Mouse (Mus musculus) spleen, embryonic (tissue): ENCODE data around the gene Hexa.

Experiments used
- CTCF ChIA-PET: fragments of 350-600 bp; sonication (Branson Sonifier 250); formaldehyde crosslinking; loops from one replicate; lab custom pipeline; 2022; lab: Charles Lee

Gene Hexa

DNA sequence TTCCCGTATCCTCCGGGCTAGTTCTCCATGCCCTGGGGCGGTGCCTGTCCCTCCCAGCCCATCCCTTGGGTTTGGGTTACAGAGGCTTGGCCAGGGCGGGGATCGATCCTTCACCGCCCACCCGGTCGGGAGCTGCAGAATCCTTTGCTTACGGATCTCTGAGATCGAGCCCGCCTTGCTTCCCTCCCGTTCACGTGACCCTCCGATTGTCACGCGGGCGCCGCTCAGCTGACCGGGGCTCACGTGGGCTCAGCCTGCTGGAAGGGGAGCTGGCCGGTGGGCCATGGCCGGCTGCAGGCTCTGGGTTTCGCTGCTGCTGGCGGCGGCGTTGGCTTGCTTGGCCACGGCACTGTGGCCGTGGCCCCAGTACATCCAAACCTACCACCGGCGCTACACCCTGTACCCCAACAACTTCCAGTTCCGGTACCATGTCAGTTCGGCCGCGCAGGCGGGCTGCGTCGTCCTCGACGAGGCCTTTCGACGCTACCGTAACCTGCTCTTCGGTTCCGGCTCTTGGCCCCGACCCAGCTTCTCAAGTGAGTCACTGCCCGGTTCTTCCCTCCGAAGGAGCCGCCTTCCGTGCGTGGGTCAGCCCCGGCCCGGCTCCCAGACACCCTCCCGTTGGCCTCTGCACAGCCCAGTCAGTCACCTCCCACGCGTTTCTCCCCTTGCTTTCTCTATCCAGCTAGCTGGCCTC, at the start of gene Hexa, which contains the start of gene Tmem202:
Gene Hexa (plus strand): TSS at position 100 of the 697 bp plus-strand sequence.
Gene Tmem202 (minus strand): TSS at position 407 of the 697 bp plus-strand sequence.
- CTCF ChIA-PET = no interaction called here

DNA sequence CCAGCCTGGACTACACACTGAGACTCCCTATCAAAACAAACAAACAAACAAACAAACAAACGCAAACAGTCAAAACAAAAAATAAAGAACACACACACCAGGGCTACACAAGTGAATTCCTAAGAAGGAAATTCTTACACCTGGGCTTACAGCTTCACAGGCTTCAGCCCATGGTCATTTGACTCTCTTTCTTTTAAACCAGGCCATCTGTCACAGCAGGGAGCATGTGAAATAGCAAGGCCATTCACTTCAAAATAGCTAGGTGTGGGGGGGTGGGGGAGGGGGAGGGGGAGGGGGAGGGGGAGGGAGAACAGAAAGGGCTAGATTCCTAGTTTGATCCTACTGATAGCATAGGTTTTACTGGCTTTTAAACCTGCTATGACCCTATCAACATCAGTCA, 31.2 kb upstream of the Hexa start:
- CTCF ChIA-PET = no interaction called here

DNA sequence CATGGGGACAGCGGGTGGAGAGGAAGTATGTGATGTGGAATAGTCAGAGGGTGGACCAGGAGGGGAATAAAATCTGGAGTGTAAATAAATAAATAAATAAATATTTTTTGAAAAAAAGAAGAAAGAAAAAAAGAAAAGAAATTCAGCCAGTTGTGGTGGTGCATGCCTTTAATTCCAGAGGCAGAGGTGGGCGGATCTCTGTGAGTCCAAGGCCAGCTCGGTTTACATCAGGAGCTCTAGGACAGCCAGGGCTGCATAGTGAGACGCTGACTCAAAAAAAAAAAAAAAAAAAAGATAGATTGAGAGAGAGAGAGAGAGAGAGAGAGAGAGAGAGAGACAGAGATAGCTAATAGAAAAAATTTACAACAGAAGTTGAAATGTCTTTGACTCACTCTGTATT, 27.0 kb upstream of the Hexa start:
- CTCF ChIA-PET = no interaction called here

DNA sequence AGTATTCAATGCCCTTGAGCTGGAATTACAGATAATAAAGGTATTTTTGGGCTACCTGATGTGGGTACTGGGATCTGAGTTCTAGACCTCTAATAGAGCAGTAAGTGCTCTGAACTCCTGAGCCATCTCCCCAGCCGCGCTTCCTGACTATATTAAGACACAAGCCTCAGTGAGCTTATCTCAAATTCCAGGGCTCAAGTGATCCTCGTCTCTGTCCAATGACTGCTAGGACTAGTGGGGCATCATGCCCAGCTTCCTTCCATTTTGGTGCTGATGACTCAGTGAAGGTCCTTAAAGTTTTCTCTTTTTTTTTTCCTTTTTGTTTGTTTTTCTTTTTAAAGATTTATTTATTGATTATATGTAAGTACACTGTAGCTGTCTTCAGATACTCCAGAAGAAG, 24.3 kb upstream of the Hexa start:
- CTCF ChIA-PET = interaction anchor here (0.6 kb wide), 1 partner anchor 52 kb away, joined by 3 read pairs; no protein-coding TSS in a partner anchor

DNA sequence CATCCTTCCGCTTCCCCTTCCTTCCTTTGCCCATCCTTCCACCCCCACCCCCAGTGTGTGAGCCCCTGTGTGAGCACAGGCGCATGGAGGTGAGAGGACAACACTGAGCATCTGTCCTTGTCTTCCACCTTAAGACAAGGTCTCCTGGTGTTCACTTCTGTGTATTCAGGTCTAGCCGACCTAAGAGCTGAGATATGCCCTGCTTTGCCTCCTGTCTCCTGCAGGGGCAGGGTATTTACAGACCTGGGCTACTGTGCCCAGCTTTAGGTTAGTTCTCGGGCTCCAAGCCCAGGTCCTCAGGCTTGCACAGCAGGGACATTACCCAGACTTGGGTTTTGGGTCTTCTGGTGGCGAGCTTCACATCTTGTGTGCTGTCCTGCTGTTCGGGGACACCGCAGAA, 22.2 kb upstream of the Hexa start:
- CTCF ChIA-PET = no interaction called here

DNA sequence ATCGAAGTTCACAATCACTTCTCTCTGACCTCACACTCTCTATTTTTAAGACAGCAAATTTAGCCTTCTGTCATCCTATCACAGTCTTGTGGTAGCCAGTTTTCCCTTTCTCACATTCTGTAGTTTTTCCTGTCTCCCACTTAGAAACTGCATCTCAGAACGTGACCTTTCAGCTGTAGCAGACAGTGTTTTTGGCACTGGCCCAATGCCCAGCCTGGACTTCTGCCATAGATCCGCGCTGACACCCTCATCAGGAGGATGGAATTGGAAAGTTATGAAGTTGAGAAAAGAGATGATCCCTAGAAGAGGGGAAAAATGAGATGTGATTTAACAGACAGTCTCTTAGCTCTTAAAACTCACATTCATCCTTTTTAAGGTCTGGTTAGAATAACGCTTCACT, 20.4 kb upstream of the Hexa start:
- CTCF ChIA-PET = no interaction called here

DNA sequence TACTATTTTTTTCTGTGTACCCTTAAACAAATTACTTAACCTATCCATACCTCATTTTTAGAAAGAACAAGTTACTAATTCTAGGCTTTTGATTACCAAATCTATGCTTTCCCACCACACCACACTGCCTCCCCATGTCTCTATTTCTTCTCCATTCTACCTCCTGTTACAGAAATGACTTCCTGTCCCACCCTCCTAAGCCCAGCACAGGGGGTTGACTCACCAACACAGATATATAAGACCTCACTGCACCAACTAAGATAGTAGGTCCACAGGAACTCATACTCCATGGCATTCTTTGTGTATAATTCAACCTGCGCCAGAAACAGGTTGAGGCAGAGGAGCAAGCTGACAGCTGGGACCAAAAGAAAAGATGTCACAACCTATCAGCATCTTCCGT, 19.9 kb upstream of the Hexa start:
- CTCF ChIA-PET = no interaction called here

DNA sequence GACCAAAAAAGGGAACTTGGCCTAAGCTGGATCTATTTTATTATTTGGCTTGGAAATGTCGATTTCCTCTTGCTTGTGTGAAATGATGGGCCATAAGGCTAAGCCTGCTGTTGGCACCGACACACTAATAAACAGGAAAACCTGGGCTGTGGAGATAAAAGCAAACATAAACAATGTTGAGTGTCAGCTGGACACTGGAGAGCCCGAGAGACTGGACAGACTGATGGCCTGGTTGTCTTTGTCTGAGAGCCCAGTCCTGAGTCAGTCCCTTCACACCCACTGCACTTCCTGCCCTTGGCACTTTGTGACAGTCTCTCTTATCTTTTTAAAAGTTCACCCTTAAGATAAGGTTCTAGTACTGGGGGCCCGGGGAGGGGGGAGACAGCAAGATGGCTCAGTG, 16.4 kb upstream of the Hexa start:
- CTCF ChIA-PET = no interaction called here

DNA sequence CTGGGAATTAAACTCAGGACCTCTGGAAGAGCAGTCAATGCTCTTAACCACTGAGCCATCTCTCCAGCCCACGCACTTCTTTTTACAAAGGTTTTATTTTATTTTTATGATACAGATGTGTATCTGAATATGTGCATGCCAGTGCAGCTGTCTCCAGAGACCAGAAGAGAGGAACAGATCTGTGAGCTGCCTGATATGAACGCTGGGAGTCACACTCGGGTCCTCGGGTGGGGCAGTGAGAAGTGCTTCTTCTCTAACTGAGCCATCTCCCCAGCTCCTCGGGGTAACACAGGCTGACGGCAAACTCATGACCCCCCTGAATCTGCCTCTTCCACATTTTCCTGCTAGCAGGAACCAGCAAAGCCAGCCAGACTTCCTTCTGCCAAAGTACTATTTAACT, 12.6 kb upstream of the Hexa start:
- CTCF ChIA-PET = no interaction called here

DNA sequence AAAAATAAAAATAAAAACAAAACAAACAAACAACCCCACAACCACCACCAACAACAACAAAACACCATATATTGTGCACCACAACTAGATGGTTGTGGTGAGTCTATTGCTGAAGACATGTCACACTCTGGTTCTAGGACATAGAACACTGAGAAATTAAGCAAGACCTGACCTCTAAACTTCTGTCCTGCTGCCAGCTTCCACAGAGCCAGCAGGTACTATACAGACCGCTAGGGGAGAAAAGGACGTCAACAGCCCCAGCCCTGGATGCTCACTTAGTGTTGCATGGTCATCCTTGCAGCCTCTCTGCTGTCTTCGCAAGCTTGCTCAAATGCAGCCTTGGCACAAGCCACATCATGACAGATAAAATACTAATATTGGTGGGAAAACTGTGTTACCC, 11.8 kb upstream of the Hexa start:
- CTCF ChIA-PET = no interaction called here

DNA sequence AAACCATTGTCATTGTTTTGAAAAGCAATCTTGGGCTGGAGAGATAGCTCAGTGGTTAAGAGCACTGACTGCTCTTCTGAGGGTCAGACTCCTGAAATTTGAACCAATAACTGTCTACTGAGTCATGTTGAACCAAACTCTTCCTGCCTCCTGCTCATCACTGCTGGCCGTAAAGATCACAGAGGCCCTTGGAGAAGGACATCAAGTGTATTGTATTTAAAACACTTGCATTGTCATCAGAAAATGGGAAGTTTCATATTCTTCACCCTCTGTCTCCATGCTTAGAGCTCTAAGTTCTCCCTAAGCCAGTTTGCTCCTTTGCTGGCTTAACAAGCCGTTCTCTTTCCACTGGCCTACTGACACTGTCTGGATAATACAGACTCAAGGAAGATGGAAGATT, 11.1 kb upstream of the Hexa start:
- CTCF ChIA-PET = no interaction called here

DNA sequence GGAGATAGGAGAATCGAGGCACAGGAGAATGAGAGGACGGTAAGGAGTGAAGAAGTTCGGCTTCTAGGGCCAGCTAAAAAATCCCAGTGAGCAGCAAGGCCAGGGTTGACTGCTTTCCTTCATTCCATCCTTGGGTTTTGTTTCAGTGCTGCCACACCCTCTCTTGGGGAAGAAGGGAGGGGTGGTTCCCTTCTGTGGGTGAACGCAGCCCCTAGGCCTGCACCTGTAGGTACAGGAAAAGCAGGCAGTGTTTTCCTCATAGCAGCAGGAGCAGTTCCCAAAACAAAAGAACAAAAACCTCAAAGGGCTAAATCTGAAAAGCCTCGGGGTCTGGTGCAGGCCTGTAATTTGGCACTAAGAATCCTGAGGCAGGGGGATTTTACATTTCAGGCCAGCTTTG, 7.7 kb upstream of the Hexa start:
- CTCF ChIA-PET = no interaction called here

DNA sequence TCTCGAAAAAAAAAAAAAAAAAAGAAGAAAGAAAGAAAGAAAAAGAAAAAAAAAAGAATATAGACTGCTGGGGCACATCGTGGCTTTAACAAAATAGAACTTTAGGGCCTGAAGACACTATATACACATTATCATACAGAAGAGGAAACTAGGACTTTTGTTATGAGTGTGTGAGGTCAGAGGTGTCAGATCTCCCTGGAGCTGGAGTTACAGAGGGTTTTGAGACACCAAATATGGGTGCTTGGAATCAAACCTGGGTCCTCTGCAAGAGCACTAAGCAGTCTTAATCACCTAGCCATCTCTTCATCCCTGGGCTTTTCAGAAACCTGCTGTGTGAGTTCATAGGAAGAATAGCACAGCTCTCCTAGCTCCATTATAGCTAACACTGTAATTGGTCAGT, 5.9 kb upstream of the Hexa start:
- CTCF ChIA-PET = no interaction called here

DNA sequence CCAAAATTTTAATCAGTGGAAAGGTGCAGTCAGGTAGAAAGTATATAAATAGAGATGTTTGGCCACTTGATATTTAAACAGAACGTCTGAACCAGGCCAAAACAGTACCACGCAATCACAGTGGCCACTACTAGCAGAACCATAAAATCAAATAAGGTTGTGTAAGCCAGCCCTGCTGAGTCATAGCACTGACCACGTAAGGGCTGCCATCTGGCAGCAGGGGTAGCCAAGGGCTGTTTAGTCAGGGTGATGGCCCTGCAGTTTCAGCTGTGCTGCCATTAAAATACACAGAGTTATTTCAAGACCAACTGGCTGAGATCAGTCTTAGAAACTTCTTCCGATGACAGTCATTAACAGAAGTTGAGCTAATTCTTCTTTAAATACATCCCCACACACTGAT, 5.5 kb upstream of the Hexa start:
- CTCF ChIA-PET = no interaction called here

DNA sequence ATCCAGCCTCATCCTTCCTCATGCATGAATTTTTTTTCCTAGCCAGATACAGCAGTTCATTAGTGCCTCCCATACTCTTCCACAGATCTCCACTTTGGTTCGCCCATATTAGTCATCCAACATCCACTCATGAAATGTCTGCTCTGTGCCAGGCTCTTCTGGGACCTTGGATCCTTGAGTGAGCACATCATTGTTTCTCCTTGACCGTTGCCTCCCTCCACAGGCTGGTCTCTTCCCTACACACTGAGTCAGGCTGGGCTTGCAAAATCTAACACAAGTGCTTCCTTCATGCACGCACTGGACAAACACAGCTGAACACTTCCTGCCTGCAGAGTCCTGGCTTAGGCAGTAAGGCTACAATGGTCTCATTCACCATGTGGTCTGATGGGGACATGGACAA, 1.7 kb upstream of the Hexa start:
- CTCF ChIA-PET = no interaction called here

DNA sequence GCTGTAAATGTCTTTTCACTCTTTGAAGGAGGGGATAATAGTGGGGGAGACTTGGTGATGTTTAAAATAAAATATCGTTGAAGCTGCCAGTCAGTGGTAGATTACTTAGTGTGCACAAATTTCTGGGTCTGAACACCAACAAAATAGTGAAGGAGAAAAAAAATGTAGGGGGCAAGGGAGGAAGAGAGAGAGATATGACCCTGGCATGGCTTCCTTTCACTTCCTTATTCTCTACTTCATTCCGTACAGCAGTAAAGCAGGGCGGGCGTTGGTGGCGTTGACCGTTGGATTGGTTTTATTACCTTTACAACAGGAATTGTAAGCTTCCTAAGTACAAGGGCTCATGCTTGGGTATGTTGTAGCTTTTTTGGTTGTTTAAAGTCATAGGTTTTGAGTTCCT, 2.3 kb downstream of the Hexa start:
- CTCF ChIA-PET = no interaction called here

DNA sequence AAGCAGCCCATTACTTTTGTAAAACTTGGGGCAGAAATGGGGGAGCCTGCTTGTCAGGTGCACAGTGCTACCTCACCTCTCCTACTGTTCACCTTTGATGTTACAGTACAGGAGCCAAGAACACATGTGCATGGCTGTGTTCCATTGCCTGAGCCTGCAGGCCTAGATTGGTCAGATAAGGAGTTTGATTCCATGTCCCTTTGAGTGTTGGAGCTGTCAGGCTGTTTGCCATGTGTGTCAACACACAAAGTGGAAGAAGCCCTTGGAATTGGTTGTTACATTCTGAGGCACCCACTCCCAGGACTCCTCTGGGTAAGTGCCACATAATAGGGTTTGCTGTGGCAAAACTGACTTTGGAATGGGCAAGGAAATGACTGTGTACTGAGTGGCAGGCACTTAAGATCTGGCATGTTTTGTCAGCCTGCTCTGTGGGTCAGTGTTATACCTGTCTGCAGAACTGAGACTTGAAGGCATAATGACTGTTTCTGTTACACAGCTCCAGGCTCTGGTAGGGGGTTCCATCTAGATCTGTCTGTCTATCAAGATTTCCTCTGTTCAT, 3.5 kb downstream of the Hexa start:
- CTCF ChIA-PET = no interaction called here

DNA sequence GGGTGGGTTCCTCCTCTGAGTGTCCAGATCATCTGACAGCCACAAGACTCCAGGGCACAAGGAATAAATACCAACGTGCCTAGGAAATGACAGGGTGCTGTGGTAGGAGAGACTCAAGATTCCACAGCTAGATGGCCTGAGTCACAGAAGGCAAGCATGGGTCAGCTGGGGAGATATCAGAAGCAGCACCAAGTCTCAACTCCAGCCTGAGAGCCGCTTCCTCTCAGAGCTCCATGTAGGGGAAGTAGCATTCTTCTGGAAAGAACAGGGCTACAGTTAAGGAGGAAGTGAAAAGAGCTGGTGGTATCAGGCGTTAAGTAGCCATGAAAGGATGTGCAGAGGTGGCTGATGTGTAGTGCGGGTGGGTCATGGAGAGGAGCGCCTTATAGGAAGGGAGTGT, 5.4 kb downstream of the Hexa start:
- CTCF ChIA-PET = no interaction called here

DNA sequence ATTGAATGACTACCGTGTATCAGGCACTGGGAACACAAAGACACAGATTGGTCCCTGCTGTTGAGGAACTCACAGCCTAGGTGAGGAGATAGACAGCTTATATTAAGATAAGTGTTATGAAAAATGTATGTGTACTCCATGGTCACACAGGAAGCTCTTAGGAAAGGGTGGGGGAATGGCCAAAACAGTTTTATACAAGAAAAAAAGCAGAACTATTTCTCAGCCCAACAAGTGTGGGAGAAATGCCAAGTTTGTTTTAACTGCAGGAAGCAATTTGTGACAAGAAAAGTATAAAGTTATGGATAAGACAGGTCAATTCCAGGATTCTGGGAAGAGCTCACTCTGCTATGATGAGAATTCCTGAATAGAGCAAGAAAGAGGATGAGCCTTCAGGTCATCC, 8.5 kb downstream of the Hexa start:
- CTCF ChIA-PET = no interaction called here

DNA sequence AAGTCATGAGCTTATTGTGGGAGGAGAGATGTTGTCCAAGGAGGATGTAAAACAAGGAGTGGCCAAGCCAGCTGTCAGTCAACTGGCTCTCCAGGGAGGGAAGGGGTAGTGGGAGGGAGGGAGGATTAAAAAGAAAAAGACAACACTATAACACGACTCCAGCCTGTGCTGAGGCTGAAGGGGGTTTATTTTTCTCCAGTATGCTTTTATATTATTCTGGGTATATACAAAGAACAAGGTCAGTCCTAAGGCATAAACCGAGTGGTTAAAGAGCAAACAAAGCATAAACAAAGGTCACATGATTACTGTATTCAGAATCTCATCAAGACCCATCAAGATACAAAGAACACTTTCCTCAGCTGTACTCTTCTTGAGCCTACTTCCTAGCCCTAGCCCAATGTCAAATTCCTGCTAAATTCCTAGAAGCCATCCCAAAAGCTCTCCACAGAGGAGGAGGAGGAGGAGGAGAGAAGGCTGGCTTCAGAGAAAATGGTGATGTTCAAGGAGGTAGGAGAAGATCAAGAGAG, 9.7 kb downstream of the Hexa start:
- CTCF ChIA-PET = interaction anchor here (0.7 kb wide), 1 partner anchor 94 kb away, joined by 8 read pairs; no protein-coding TSS in a partner anchor

DNA sequence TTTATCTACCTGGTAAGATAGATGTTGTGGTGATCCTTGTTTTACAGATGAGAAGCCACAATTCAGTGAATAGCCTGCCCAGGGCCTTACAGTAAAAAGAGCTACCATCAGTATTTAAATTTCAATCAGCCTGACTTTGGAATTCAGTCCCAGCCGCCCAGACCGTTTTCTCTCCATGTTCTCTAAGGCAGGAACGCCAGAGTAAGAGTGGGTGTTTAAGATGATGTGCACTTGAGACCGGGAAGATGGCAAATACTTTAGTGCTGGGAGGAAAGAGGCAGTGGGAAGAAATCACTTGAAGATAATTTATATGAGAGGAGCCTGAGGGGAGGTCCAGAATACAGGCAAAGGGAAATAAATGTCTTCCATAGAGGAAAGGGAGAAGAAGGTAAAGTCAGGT, 10.7 kb downstream of the Hexa start:
- CTCF ChIA-PET = no interaction called here

DNA sequence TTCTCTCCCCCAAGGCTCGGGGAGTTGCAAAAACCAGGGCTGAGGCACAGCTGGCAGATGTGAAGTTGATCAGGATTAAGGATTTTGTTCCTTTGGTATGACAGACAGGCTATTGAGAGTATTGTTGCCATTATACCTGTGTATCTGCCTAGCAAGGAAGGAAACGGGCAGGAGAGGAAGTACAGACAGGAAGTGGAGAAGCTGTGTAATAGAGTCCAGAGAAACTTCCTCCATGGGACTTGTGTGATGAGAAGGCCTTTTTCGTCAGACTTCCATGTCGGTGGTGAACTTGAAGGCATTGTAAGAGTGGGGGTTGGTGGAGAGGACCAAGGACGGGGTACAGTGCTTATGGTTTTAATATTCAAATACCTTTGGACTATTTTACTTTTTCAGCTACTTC, 11.7 kb downstream of the Hexa start:
- CTCF ChIA-PET = no interaction called here

DNA sequence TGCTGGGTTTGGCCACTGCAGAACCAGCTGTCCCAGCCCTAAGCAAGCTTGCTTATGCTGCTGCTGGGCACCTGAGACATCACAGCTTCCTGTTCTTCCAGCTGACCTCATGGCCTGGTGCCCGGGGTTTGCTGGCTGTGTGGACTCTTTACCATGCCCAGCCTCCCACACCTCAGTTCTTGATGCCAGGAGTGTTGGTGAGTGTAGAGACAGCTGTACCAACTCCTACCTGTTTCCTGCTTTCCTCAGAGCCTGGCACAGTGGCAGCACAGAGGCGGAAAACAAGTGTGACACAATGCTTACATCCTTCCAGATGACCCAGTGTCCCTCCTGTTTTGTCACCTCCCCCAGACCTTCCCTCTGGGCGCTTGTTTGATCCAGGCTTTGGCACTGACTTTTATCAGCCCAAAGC, 12.3 kb downstream of the Hexa start:
- CTCF ChIA-PET = no interaction called here
